Mouse (Mus musculus): ENCODE data around the gene Rbfox1.

Gene Rbfox1

GRCm38 (mm10) chr16:6349381-6349780 is 464.2 kb downstream of the Rbfox1 start:
- DNase-seq (ENCODE audit: low spot score) = peak; percentile 20

GRCm38 (mm10) chr16:6350256-6350655 is 465.1 kb downstream of the Rbfox1 start:
- no peak for DNase-seq (ENCODE audit: low spot score)

GRCm38 (mm10) chr16:6353191-6353590 is 468.0 kb downstream of the Rbfox1 start:
- DNase-seq (ENCODE audit: low spot score) = peak; percentile 31

DNA sequence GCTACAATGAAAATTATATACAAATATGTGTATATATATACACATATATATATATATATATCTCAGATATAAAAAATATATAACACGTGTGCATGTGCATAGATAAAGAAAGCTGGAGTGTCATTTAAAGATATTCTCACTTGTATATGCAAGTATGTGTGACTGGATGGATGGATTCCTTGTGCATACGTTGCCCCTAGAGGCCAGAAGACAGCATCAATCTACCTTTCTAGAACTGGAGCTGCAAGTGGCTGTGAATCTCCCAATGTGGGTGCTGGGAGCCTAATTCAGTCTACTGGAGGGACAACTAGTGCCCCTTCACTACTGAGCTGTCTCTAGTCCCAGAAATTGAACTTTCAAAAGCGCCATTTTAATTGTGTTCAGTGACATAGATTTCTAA is 471.8 kb downstream of the Rbfox1 start:
- DNase-seq (ENCODE audit: low spot score) = no peak

GRCm38 (mm10) chr16:6365793-6366192 is 480.6 kb downstream of the Rbfox1 start:
- DNase-seq (ENCODE audit: low spot score) = no peak

DNA sequence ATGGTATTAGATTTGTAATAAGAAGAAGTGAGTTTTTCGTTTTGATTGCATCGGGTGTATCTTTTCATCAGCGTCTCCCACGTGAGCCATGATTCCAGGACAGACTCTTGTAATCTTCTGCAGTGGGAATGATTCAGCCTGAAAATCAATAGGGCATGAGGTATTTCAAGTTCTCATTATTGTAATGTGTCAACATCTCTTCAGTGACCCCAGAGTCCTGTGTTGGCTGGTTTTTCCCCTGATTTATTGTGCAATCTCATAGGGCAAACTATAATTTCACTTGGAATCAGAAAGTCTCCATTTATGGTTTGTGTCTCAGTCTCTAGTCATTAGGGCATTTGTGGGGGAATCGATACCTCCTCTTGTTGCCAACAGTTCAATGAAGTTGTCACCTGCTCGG is 481.5 kb downstream of the Rbfox1 start:
- DNase-seq (ENCODE audit: low spot score) = no peak

DNA sequence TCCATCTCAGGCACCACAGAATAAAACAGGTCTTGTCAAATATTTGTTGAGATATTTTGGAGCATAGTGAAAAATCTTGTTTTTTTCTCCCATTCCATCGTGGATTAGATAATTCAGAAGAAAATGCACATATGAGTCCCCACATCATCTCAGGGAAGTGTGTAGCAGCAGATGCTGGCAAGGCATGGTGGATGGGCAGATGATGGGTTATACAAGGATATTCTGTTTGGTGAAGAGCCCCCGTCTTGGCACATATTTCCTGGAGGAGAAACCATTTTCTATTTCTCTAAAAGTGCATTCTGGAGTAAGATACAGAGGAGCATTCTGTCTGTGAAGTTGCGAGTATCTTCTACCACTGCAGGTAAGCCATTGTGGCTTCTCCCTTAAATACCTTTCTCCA is 495.8 kb downstream of the Rbfox1 start:
- peak; percentile 17 for DNase-seq (ENCODE audit: low spot score)

- no peak for DNase-seq (ENCODE audit: low spot score)
These were observed 496.4 kb downstream of the Rbfox1 start for GRCm38 (mm10) chr16:6381572-6381971.

DNA sequence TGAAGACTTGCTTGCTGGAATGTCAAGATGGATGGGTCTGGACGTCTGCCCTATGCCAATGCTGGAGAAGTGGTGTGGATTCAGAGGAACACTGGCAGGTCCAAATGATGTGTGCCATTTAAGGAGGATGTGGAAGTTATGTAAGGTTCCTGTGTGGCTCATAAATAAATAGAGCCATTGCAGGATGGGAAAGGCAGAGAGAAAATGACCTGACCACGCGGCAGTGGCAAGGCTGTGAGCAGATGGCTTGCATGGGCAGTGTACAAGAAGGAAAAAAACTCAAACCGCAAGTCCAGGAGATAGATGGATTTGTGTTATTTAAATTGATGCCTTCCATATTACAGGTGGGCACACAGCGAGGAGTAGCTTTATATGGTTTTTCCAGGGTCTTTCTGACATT is 497.6 kb downstream of the Rbfox1 start:
- no peak for DNase-seq (ENCODE audit: low spot score)

DNA sequence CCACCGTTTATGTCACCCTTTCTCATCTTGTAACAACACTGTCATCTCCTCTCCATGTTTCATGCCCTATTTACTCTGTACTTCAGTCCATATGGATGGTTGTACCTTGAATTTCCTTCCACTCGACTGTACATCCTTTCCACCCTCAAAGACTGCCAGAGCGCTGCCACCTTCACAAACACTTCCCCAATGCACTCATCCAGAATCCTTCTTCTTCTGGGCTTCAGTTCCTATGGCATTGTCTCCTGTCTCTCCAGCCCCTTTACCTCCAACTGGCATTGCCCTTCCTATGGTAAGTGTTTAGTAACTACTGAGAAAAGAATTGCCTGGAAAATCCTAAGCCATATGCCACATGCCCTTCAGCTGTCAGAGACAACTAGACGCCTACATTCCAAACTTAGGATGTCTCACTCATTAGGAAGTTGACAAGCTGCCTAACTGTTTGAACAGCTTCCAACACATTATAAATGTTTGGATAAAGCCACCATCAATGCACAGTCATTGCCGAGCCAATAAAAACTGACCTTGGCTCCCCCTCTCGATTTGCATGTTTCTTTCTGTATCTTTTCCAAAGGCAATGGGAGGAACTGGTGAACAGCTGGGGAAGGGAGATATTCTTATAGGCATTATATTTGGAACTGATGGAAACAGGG is 505.2 kb downstream of the Rbfox1 start:
- peak; percentile 34 for DNase-seq (ENCODE audit: low spot score)

GRCm38 (mm10) chr16:6396676-6397409 is 511.7 kb downstream of the Rbfox1 start:
- DNase-seq (ENCODE audit: low spot score) = no peak

DNA sequence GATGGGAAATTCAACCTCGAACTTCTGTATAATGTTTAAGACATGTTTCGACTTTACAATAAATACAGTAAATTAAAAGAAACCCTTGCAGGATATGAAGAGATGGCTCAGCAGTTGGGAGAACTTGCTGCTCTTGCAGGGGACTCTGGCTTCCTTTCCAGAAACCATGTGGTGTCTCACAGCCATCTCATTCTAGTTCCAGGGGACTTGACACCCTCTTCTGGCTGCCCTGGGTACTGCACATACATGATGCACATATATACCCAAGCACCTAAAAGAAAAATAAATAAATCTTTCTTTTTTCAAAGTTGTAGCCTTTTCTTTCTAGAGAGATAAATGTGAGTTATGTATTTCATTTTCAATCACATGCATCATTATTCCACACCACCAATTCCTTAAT is 512.5 kb downstream of the Rbfox1 start:
- DNase-seq (ENCODE audit: low spot score) = no peak

GRCm38 (mm10) chr16:6402816-6403215 is 517.7 kb downstream of the Rbfox1 start:
- DNase-seq (ENCODE audit: low spot score) = no peak

- DNase-seq (ENCODE audit: low spot score) = no peak
These were observed 529.7 kb downstream of the Rbfox1 start for GRCm38 (mm10) chr16:6414846-6415245.

GRCm38 (mm10) chr16:6421623-6422145 is 536.5 kb downstream of the Rbfox1 start:
- DNase-seq (ENCODE audit: low spot score) = no peak

- DNase-seq (ENCODE audit: low spot score) = no peak
These were observed 538.8 kb downstream of the Rbfox1 start for GRCm38 (mm10) chr16:6423878-6424409.

- DNase-seq (ENCODE audit: low spot score) = no peak
These were observed 539.6 kb downstream of the Rbfox1 start for GRCm38 (mm10) chr16:6424738-6425137.

- peak; percentile 38 for DNase-seq (ENCODE audit: low spot score)
These were observed 542.4 kb downstream of the Rbfox1 start for GRCm38 (mm10) chr16:6427292-6428281.

DNA sequence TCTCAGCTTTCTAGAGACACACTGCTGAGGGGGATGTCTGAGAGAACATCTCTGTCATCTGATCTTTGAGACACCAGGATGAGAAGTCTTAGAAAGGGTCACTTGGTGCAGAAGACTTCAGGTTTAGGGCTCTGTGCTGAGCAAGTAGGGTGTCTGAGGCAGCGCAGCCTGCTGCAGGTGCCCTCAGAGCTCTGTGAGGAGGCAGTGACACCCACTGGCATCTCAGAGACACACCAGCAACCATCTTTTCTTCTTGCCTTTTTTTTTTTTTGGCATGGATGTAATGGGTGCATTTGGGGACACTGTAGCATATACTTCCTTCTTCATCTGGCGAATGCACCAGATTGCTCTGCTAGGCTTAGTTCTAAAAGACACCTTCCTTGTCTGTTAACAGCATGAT is 545.8 kb downstream of the Rbfox1 start:
- peak; percentile 22 for DNase-seq (ENCODE audit: low spot score)

- no peak for DNase-seq (ENCODE audit: low spot score)
These were observed 551.3 kb downstream of the Rbfox1 start for GRCm38 (mm10) chr16:6436445-6436844.

DNA sequence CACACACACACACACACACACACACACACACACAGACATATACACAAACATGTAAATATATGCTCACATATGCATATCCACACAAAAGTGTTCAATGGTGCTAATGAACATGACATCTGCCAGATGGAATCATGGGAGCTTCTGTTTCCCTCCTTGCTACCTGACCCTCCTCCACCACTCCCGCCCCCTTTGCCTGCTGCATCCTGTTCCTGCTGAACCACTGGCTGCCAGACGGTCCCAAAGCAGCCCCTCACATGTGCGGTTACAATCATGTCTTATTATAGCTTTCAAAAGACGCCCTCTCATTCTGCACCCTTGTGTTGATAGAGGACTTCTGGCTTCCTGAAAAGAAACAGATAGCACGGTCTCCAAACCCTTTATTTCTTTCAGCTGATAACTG is 563.1 kb downstream of the Rbfox1 start:
- peak; percentile 21 for DNase-seq (ENCODE audit: low spot score)

DNA sequence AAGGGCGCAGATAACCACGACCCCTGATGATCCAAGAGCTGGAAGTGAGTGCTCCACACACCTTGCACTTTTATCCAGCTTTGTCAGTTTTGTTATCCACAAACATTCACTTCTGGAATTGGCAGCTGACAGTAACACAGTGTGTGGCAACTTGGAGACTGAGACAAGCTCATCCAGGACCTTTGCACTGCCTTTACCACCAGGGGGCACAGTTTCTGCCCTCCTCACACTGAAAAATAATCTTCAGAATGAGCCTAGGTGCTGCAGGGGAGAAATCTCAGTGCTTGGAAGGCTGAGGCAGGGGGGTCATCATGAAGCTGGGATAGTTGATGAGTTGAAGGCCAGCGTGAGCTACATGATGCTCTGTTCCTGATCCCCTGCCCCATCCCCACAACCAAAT is 570.2 kb downstream of the Rbfox1 start:
- DNase-seq (ENCODE audit: low spot score) = no peak

All from layer of hippocampus, adult 11-12 months (tissue).